Mouse (Mus musculus) spleen, postnatal 4 days (tissue): ENCODE measurements at regions not wholly inside any gene's neighbourhood (a gene's known extent, or its start where the extent isn't known, plus 50 kb on each side); places are given as distances from the start of the nearest gene placed in this dataset.
"Not testable (repeated sequence)": the region's sequence is repeated elsewhere in the genome, so short reads cannot be mapped to it uniquely, and the experiment has no call there.

Source experiments
- DNase-seq, 2 experiments: peaks; one replicate each; pipeline ENCODE4 v3.0.0; 2022; ENCODE audit warnings: low spot score in 2 of 2

DNA sequence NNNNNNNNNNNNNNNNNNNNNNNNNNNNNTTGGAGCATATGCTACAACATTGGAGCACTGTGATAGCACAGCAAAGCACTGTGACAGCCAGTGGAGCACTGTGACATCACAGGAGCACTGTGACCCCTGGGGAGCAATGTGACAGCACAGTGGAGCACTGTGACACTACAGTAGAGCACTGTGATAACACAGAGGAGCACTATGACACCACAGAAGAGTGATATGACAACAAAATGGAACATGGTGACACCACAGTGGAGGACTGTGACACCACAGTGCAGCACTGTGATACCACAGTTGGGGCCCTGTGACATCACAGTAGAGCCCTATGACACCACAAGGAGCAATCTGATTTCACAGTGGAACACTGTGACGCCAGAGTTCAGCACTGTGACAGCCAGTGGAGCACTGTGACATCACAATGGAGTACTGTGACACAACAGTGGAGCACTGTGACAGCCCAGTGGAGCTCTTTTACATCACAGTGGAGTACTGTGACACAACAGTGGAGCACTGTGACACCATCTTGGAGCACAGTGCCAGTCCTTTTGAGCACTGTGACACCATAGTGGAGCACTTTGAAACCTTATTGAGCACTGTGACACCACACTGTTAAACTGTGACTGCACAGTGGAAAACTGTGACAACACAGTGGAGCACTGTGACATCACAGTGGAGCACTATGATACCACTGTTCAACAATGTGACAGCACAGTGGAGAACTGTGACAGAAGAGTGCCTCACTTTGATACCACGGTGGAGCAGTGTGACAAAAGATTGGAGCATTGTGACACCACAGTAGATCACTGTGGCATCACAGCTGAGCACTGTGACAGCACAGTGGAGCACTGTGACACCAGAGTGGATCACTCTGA lies 116.9 kb upstream of the Vmn1r2 start:
- peak; percentile 11 to 48 for DNase-seq

DNA sequence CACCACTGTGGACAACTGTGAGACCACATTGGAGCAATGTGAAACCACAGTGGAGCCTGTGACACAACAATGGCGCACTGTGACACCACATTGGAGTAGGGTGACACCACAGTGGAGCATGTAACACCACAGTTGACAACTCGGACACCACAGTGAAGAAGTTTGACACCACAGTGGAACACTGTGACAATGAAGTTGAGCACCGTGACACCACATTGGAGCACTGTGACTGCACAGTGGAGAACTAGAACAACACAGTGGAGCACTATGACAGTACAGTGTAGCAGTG lies 116.3 kb upstream of the Vmn1r2 start:
- DNase-seq: peak in 1 of 2 experiments; percentile 49

DNA sequence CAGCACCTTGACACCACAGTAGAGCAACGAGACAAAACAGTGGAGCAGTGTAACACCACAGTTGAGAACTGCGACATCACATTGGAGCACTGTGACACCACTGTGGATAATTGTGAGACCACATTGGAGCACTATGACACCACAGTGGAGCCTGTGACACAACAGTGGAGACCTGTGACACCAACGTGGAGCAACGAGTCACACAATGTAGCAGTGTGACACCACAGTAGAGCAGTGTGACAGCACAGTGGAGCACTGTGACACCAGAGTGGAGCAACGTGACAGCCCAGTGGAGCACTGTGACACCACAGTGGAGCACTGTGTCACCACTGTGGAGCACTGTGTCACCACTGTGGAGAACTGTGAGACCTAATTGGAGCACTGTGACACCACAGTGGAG lies 115.9 kb upstream of the Vmn1r2 start:
- peak in 1 of 2 experiments; percentile 57 for DNase-seq

DNA sequence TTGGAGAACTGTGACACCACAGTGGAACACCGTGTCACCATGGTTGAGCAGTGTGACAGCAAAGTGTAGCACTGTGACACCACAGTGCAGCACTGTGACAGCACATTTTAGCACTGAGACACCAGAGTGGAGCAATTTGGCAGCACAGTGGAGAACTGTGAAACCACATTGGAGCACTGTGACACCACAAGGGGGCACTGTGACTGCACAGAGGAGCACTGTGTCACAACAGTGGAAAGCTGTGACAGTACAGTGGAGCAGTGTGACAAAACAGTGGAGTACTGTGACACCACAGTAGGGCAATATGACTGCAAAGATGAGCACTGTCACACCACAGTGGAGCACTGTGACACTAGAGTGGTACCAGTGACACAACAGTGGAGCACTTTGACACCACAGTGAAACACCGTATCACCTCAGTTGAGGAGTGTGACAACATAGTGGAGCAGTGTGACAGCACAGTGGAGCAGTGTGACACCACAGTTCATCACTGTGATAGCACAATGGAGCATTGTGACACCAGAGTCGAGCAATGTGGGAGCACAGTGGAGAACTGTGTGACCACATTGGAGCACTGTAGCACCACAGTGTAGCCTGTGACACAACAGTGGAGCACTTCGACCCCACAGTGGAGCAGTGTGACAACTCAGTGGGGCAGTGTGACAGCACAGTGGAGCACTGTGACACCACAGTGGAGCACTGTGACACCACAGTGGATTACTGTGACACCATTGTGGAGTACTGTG lies 114.6 kb upstream of the Vmn1r2 start:
- DNase-seq: peak; percentile 10 to 55

DNA sequence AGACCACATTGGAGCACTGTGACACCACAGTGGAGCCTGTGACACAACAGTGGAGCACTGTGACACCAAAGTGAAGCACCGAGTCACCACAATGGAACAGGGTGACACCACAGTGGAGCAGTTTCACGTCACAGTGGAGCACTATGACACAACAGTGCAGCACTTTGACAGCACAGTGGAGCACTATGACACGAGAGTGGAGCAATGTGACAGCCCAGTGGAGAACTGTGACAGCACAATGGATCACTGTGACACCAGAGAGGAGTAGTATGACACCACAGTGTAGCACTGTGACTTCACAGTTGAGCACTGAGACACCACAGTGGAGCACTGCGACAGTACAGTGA lies 114.1 kb upstream of the Vmn1r2 start:
- peak; percentile 10 to 54 for DNase-seq

DNA sequence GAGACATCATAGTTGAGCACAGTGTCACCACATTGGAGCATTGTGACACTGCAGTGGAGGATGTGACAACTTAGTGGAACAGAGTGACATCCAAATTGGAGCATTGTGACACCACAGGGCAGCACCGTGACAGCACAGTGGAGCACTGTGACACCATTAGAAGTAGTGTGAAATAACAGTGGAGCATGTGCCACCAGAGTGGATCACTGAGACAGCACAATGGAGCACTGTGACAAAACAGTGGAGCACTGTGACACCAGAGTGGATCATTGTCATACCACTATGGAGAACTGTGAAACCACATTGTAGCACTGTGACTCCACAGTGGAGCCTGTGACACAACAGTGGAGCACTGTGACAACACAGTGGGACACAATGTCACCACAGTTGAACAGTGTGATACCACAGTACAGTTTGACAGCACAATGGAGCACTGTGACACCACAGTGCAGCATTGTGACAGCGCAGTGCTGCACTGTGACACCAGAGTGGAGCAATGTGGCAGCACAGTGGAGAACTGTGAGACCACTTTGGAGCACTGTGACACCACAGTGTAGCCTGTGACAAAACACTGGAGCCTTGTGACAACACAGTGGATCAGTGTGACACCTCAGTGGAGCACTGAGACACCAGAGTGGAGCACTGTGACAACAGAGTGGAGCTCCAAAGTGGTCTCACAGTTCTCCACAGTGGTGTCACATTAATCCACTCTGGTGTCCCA lies 113.5 kb upstream of the Vmn1r2 start:
- DNase-seq: peak in 1 of 2 experiments; percentile 53

DNA sequence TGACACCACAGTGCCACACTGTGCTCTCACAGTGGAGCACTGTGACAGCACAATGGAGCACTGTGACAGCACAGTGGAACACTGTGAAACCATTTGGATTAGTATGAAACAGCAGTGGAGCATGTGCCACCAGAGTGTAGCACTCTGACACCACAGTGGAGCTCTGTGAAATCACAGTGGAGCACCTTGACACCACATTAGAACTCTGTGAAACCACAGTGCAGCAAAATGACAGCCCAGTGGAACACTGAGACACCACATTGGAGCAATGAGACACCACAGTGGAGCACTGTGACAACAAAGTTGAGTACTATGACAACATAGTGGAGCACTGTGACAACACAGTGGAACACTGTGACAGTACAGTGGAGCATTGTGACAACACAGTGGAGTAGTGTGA lies 112.2 kb upstream of the Vmn1r2 start:
- no peak for DNase-seq

DNA sequence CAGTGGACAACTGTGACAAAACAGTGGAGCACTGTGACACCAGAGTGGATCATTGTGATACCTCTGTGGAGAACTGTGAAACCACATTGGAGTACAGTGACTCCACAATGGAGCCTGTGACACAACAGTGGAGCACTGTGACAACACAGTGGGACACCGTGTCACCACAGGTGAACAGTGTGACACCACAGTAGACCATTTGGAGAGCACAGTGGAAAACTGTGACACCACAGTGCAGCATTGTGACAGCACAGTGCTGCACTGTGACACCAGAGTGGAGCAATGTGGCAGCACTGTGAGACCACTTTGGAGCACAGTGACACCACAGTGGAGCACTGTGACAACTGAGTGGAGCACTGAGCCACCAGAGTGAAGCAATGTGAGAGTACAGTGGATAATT lies 111.7 kb upstream of the Vmn1r2 start:
- DNase-seq: no peak

DNA sequence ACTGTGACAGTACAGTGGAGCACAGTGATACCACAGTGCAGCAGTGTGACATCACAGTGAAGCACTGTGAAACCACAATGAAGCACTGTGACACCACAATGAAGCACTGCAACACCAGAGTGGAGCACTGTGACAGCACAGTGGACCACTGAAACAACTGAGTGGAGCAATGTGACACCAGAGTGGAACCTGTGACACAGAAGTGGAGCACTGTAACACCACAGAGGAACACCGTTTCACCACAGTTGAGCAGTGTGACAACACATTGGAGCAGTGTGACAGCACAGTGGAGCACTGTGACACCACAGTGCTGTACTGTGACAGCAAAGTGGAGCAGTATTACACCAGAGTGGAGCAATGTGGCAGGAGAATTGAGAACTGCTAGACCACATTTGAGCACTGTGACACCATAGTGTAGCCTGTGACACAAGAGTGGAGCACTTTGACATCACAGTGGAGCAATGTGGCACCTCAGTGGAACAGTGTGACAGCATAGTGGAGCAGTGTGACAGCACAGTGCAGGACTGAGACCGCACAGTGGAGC lies 107.5 kb upstream of the Vmn1r2 start:
- no peak for DNase-seq

DNA sequence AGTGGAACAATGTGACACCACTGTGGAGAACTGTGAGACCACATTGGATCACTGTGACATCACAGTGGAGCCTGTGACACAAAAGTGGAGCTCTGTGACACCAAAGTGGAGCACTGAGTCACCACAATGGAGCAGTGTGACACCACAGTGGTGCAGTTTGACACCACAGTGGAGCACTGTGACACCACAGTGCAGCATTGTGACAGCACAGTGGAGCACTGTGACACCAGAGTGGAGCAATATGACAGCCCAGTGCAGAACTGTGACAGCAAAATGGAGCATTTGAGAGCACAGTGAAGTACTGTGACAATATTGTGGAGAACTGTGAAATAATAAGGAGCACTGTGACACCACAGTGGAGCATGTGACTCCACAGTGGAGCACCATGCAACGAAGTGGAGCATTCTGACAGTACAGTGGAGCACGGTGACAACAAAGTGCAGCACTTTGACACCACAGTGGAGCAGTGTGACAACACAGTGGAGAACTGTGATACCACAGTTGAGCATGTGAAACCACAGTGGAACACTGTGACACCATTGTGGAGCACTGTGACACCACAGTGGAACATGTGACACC lies 105.0 kb upstream of the Vmn1r2 start:
- DNase-seq: peak; percentile 9 to 58

DNA sequence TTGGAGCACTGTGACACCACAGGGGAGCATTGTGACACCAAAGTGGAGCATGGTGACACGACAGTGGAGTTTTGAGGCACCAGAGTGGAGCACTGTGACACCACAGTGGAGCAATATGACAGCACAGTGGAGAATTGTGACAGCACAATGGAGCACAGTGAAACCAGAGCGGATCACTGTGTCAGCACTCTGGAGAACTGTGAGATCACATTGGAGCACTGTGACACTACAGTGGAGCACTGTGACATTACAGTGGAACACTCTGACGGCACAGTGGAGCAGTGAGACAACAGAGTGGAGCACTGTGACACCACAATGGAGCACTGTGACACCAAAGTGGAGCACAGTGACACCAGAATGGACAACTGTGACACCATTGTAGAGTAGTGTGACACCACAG lies 103.2 kb upstream of the Vmn1r2 start:
- peak in 1 of 2 experiments; percentile 50 for DNase-seq

DNA sequence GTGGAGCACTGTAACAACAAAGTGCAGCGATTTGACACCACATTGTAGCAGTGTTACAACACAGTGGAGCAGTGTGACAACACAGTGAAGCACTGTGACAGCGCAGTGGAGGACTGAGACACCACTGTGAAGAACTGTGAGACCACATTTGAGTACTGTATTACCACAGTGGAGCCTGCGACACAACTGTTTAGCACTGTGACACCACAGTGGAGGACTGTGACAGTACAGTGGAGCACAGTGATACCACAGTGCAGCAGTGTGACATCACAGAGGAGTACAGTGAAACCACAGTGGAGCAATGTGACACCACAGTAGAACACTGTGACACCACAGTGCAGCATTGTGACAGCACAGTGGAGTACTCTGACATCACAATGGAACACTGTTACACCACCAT lies 102.5 kb upstream of the Vmn1r2 start:
- DNase-seq: no peak

DNA sequence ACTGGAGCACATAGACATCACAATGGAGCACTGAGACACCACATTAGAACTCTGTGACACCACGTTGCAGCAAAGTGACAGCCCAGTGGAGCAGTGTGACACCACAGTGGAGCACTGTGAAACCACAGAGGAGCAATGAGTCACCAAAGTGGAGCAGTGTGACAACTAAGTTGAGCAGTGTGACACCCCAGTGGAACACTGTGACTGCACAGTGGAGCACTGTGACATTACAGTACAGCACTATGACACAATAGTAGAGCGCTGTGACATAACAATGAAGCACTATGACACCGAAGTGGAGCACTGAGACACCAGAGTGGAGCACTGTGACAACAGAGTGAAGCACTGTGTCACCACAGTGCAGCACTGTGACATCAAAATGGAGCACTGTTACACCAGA lies 101.8 kb upstream of the Vmn1r2 start:
- DNase-seq: not testable (repeated sequence)

DNA sequence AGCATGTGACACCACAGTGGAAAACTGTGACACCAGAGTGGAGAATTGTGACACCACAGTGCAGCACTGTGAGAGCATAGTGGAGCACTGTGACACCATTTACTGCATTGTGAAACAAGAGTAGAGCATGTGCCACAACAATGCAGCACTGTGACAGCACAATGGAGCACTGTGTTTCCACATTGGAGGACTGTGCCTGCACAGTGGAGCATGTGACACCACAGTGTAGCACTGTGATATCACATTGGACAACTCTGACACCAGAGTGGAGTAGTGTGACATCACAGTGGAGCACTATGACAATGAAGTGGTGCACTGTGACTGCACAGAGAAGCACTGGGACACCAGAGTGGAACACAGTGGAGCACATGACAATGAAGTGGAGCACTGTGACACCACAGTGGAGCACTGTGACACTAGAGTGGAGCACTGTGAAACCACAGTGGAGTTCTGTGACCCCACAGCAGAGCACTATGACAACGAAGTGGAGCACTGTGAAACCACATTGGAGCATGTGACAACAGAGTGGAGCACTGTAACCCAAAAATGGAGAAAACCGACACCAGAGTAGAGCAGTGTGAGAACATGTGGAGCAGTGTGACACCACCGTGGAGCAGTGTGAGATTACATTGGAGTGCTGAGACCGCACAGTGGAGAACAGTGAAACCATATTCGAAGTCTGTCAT lies 100.9 kb upstream of the Vmn1r2 start:
- DNase-seq: peak; percentile 9 to 51

DNA sequence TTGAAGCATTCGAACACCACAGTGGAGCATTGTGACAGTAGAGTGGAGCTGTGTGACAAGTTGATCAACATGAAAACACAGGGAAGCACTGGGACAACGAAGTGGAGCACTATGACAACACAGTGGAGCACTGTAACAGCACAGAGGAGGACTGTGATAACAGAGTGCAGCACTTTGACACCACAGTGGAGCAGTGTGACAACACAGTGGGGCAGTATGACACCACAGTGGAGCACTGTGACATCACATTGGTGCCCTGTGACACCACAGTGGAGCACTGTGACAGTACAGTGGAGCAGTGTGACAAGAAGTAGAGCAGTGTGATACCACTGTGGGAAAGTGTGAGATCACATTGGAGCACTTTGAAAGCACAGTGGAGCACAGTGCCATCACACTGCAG lies 99.9 kb upstream of the Vmn1r2 start:
- peak in 1 of 2 experiments; percentile 60 for DNase-seq

DNA sequence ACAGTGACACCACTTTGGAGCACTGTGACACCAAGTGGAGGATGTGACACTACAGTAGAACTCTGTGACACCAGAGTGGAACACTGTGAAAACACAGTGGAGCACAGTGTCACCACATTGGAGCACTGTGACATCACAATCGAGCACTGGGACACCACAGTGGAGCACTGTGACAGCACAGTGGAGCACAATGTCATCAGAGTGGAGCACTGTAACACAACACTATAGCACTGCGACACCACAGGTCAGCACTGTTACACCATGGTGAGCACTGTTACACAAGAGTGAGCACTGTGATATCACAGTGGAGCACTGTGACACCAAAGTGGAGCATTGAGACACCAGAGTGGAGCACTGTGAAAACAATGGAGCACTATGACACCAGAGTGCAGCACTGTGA lies 99.5 kb upstream of the Vmn1r2 start:
- DNase-seq: peak; percentile 38 to 78

DNA sequence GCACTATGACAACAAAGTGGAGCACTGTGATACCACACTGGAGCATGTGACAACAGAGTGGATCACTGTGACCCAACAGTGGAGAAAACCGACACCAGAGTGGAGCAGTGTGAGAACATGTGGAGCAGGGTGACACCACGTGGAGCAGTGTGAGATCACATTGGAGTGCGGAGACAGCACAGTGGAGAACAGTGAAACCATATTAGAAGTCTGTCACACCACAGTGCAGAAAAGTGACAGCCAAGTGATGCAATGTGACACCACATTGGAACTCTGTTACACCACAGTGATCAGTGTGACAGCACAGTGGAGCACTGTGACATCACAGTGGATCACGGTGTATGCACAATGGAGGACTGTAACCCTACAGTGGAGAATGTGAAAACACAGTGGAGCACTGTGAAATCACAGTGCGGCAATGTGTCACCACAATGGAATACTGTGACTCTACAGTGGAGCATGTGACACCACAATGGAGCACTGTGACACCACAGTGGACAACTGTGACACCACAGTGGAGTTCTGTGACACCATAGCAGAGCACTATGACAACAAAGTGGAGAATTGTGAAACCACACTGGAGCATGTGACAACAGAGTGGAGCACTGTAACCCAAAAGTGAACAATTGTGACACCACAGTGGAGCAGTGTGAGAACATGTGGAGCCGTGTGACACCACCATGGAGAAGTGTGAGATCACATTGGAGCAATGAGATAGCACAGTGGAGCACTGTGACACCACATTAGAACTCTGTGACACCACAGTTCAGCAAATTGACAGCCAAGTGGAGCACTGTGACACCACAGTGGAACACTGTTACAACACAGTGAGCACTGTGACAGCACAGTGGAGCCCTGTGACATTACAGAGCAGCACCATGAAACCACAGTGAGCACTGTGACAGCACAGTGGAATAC lies 98.6 kb upstream of the Vmn1r2 start:
- peak; percentile 11 to 56 for DNase-seq

DNA sequence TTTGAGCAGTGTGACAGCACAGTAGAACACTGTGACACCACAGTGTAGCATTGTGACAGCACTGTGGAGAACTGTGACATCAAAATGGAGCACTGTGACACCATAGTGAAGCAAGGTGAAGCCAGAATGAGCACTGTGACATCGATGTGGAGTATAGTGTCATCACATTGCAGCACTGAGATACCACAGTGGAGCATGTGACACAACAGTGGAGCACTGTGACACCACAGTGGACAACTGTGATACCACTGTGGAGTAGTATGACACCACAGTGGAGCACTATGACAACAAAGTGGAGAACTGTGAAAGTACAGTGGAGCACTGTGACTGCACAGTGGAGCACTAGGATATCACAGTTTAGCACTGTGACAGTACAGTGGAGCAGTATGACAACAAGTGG lies 97.8 kb upstream of the Vmn1r2 start:
- peak in 1 of 2 experiments; percentile 61 for DNase-seq

DNA sequence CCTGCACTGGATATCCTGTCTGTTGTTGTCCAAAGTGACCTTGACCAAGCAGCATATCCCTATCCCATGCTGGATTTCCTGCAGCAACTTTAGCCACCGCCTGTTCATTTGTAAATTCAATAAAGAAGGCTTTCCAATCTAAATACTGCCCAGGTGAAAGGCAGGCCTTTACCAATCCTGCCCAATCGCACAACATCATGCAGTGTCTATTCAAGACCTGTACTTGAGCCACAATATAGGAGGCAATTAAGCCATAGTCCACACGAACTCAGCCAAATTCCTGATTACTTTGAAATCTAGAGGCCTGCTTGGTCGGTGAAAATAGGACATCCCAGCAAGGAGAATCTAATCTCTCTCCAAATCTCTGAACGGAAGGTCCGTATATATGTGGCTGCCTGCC lies 95.8 kb upstream of the Vmn1r2 start:
- not testable (repeated sequence) for DNase-seq

DNA sequence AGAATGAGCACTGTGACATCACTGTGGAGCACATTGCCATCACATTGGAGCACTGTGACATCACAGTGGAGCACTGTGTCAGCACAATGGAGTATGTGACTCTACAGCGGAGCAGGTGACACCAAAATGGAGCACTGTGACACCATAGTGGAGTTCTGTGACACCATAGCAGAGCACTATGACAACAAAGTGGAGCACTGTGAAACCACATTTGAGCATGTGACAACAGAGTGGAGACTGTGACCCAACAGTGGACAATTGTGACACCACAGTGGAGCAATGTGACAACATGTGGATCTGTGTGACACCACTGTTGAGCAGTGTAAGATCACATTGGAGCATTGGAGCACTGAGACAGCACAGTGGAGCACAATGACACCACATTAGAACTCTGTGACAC lies 87.2 kb upstream of the Vmn1r2 start:
- DNase-seq: peak in 1 of 2 experiments; percentile 53
